Mouse (Mus musculus) embryonic facial prominence, embryonic 12.5 days (tissue): Measurements from ENCODE around the gene Trat1. TPM values are rescaled to one million over a fixed set of nuclear protein-coding genes. Genes with fewer than 3 reads are reported as not detected.

Experiments
- ATAC-seq: fragments of 200-750 bp; cut with Nextera tagmentation; 2 replicates; pipeline ENCODE4 v1.8.0; 2017; ENCODE audit not compliant: insufficient number of reproducible peaks, insufficient read depth, low FRiP score, low TSS enrichment
- H3K27ac ChIP-seq: fragments of 300-500 bp; sonication (generic); 2 replicates; pipeline ENCODE4 v1.5.1; 2016; ENCODE audit warnings: mild to moderate bottlenecking
- H3K27me3 ChIP-seq: fragments of 300-500 bp; sonication (generic); 2 replicates; pipeline ENCODE4 v1.6.1; 2016; ENCODE audit warnings: mild to moderate bottlenecking, moderate library complexity
- H3K36me3 ChIP-seq: fragments of 300-500 bp; sonication (generic); 2 replicates; pipeline ENCODE4 v1.6.1; 2016; ENCODE audit warnings: mild to moderate bottlenecking
- H3K4me1 ChIP-seq: fragments of 300-500 bp; sonication (generic); 2 replicates; pipeline ENCODE4 v1.6.1; 2016
- H3K4me2 ChIP-seq: fragments of 300-500 bp; sonication (generic); replicated peaks from 2 replicates; pipeline ENCODE4 v1.6.1; 2016; ENCODE audit warnings: mild to moderate bottlenecking, moderate library complexity
- H3K4me3 ChIP-seq: fragments of 300-500 bp; sonication (generic); 2 replicates; pipeline ENCODE4 v1.5.1; 2016; ENCODE audit warnings: mild to moderate bottlenecking
- H3K9ac ChIP-seq: fragments of 300-500 bp; sonication (generic); 2 replicates; pipeline ENCODE4 v1.6.1; 2016; ENCODE audit warnings: mild to moderate bottlenecking, moderate library complexity
- H3K9me3 ChIP-seq: fragments of 300-500 bp; sonication (generic); 2 replicates; pipeline ENCODE4 v1.6.1; 2016; ENCODE audit warnings: mild to moderate bottlenecking, moderate library complexity
- WGBS: fragments of 180-500 bp; shearing (Covaris S2); methylation state at CpG from one replicate; pipeline ENCODE4 v1.1.7; 2016; 5-methylcytosine and 5-hydroxymethylcytosine counted together
- polyA plus RNA-seq: library from polyadenylated mRNA; unstranded; fragments of >200 nt; fragmentation: Nextera tagmentation; extraction: Ambion mirVana; gene quantifications from 2 replicates; pipeline ENCODE4 v1.2.1, GENCODE M21; 2016

The Trat1 gene
- not detected in 2 replicates for polyA plus RNA-seq

DNA sequence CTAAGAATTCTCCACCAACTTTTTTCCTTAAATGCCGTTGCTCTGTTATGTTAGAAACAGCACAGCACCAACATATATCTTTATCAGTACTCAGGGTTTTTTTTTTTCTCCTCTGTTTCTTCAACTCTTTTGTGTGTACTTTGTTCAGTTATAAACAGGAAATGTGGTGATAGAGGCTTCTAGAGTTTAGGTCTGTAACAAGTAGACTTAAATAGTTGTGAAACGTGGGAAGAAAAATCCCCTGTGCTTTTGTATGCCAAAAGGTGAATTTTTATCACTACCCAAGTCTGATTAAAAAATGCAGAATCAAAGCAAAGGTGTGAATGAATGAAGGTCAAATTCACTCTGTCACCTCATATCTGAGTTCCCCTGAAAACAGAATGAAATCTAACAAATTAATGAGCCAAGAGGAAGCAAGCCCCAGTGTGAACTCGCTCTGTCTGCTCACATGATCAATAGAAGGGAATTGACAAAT, at the start of gene Trat1:
Gene Trat1 (minus strand): TSS at position 51 of the 475 bp plus-strand sequence.
- no peaks in the 10 kb centered on the region for H3K4me1 ChIP-seq
- no peak within 1 kb of the TSS for H3K4me3 ChIP-seq
- H3K27ac ChIP-seq, result no peak within 1 kb of the TSS
- H3K9ac ChIP-seq, result no peak within 1 kb of the TSS
- 75% methylated on average over 3 of the region's 3 CpGs for WGBS
- H3K27me3 ChIP-seq, result no peaks in the 10 kb centered on the region
- no peak for ATAC-seq
- H3K36me3 ChIP-seq, result no peaks in the 10 kb centered on the region
- no peak within 1 kb of the TSS for H3K4me2 ChIP-seq
- no peaks in the 10 kb centered on the region for H3K9me3 ChIP-seq

DNA sequence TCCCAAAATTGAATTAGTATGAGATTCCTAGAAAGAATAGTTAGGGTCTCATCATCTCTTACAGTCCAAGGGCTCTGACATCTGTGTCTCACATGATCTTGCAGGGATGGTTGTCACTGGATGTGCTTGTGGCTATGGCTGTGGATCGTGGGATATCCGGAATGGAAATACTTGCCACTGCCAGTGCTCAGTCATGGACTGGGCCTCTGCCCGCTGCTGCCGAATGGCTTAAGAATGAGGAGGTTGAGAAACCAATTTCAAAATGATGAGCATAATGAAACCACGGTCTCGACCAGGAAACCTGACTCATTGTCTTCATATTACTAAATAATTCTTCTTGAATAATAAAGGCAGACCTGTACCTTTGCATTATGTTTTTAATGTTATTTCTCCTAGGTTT, 46.7 kb upstream of the Trat1 start:
- 91% methylated on average over 6 of the region's 6 CpGs for WGBS
- no peaks in the 10 kb centered on the region for H3K4me1 ChIP-seq
- no peak for ATAC-seq

DNA sequence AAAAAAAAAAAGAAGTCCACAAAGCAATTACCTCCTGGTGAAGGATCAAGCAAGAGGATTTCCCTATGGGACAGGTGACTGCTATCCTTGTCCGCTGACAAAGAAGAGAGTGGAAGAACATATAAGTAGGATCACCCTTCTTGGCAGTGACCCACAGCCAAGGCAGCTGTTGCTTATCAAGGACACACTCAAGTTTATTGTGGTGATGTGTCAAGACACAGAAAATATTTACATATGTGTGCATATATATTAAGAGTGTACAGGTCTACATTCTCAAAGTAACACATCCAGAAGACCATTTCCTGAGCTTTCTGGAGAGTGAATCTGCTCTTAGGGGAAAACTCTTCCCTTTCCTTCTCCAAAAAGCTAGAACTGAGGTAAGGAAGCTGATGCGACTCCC, 44.9 kb upstream of the Trat1 start, which contains the start of gene Retnlb:
Gene Retnlb (plus strand): TSS at position 162 of the 400 bp plus-strand sequence.
- no peak within 1 kb of the TSS for H3K4me3 ChIP-seq
- no peak within 1 kb of the TSS for H3K27ac ChIP-seq
- no peaks in the 10 kb centered on the region for H3K4me1 ChIP-seq
- H3K36me3 ChIP-seq, result no peaks in the 10 kb centered on the region
- 90% methylated on average over 2 of the region's 2 CpGs for WGBS
- H3K9ac ChIP-seq, result no peak within 1 kb of the TSS
- no peaks in the 10 kb centered on the region for H3K27me3 ChIP-seq
- ATAC-seq, result no peak
- no peaks in the 10 kb centered on the region for H3K9me3 ChIP-seq
- H3K4me2 ChIP-seq, result no peak within 1 kb of the TSS

More for the DNA sequence above, 46.7 kb upstream of the Trat1 start:
- Histone ChIP-seq H3K9me3 (no peaks in the 10 kb centered on the region), H3K4me3 (no peak overlapping the region), H3K9ac (no peak overlapping the region), H3K27ac (no peak overlapping the region), H3K36me3 (no peaks in the 10 kb centered on the region), H3K27me3 (no peaks in the 10 kb centered on the region), H3K4me2 (no peak overlapping the region)

DNA sequence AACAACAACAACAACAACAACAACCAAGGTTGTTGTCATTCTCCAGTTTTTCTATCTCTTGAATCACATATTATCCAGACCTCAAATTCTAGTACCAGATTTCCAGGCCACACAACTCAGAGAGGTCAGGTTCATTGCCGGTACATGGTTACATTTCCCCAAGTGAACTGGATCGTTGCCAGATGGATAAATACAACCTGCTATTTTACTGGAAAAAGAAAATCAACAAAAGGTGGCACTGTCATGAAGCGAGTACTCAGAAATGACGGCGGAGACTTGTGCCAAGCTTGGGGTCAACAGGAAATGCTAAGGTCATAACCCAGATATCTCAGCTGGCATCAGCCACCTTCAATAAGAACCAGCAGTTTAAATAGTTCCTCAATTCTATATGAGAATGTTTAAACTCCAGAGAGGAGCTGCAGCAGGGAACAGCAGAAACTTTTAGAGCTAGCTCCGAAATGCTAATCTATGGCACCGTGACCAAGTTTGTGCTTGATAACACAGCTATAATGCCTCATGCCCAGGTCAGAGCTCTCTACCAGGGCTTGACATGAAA, 40.1 kb upstream of the Trat1 start:
- H3K9ac ChIP-seq, result no peak overlapping the region
- H3K27ac ChIP-seq, result no peak overlapping the region
- H3K4me3 ChIP-seq, result no peak overlapping the region
- H3K27me3 ChIP-seq, result no peaks in the 10 kb centered on the region
- H3K4me2 ChIP-seq, result no peak overlapping the region
- H3K4me1 ChIP-seq, result no peaks in the 10 kb centered on the region
- no peak for ATAC-seq
- no peaks in the 10 kb centered on the region for H3K9me3 ChIP-seq
- 54% methylated on average over 7 of the region's 7 CpGs for WGBS
- H3K36me3 ChIP-seq, result no peaks in the 10 kb centered on the region

DNA sequence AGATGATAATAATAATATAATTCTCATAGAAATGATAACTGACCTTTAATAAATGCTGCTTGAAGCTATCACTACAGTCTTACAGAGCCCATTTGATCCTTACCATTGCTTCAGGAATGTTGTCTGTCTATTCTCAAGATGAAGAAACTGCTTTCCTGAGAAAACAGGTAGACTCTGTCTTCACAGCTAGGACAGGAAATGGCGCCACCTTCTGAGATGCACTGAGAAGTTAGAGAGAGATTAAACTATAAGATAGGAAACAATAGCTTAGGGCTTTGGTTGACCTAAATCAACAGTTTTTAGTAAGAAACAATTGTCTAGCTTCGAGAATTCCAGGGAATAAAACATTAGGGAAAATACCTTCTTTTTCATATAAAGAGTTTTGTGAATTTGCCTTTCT, 37.6 kb upstream of the Trat1 start:
- no peak overlapping the region for H3K4me2 ChIP-seq
- ATAC-seq, result no peak
- H3K4me1 ChIP-seq, result no peaks in the 10 kb centered on the region
- no peak overlapping the region for H3K27ac ChIP-seq
- no peaks in the 10 kb centered on the region for H3K27me3 ChIP-seq
- 54% methylated on average over 2 of the region's 2 CpGs for whole genome bisulfite sequencing
- H3K4me3 ChIP-seq, result no peak overlapping the region
- no peaks in the 10 kb centered on the region for H3K36me3 ChIP-seq
- no peaks in the 10 kb centered on the region for H3K9me3 ChIP-seq
- no peak overlapping the region for H3K9ac ChIP-seq

DNA sequence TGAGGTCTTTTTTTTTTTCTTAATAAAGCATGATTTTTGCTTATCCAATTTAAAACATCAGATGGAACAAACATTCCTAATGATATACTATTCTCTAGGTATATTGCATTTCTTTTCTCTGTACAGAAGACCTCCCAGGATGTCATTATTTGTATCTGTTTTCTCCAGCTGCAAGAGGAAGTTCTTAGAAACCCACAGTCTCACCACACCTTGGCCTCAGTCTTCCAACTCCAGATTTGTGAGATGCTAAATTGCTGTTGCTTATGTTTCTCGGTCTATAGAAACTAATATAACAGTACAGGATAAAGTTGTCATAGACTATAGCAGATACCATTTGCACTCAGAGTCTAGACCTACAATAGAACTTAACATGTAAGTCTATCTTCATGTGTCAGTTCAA, 34.7 kb upstream of the Trat1 start:
- Histone ChIP-seq H3K9me3 (no peaks in the 10 kb centered on the region), H3K4me3 (no peak overlapping the region), H3K4me1 (no peaks in the 10 kb centered on the region), H3K9ac (no peak overlapping the region), H3K27me3 (no peaks in the 10 kb centered on the region), H3K36me3 (no peaks in the 10 kb centered on the region), H3K27ac (no peak overlapping the region), H3K4me2 (no peak overlapping the region)
- no peak for ATAC-seq
- 90% methylated on average over 1 of the region's 1 CpGs for WGBS

DNA sequence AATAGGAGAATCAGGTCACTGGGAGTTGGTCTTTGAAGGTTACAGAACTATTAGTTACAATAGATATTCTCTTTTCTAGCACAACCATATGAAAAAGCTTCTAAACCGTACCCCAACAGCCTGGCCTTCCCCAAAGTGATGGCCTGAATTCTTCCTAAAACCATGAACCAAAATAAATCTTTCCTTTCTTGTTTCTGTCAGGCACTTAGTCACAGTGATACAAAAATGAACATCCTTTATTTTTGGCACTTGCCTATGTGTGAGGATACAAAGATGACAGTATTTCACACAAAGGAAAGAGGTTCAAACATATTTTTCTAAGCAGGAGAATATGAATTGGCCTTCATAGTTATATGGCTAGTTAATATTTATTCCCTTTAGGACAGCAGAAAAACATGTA, 33.6 kb upstream of the Trat1 start:
- 84% methylated on average over 1 of the region's 1 CpGs for WGBS
- H3K4me1 ChIP-seq, result no peaks in the 10 kb centered on the region
- no peak overlapping the region for H3K9ac ChIP-seq
- no peak for ATAC-seq
- H3K4me2 ChIP-seq, result no peak overlapping the region
- no peaks in the 10 kb centered on the region for H3K36me3 ChIP-seq
- no peaks in the 10 kb centered on the region for H3K9me3 ChIP-seq
- no peaks in the 10 kb centered on the region for H3K27me3 ChIP-seq
- no peak overlapping the region for H3K27ac ChIP-seq
- H3K4me3 ChIP-seq, result no peak overlapping the region

DNA sequence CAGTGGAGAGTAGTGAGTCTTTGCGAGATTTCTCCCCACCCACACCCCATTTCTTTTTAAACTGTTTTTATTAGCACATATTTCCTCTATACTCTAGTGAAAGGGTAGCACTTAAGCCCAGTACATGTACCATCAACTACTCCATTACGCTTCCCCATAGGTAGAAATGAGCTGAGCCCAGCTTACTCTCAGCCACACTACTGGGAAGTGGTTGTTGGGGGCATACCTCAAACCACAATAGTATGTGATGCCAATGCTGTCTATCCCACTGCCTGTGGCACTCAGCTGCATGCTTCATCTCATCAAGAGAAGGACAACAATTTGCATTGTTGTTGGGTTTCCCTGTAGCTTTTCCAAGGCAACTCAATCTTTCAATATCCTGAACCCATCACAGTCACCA, 29.1 kb upstream of the Trat1 start:
- Histone ChIP-seq H3K4me3 (no peak overlapping the region), H3K9me3 (no peaks in the 10 kb centered on the region), H3K27me3 (no peaks in the 10 kb centered on the region), H3K36me3 (no peaks in the 10 kb centered on the region), H3K27ac (no peak overlapping the region), H3K4me2 (no peak overlapping the region), H3K9ac (no peak overlapping the region), H3K4me1 (no peaks in the 10 kb centered on the region)
- ATAC-seq, result no peak
- 94% methylated on average over 2 of the region's 2 CpGs for WGBS

DNA sequence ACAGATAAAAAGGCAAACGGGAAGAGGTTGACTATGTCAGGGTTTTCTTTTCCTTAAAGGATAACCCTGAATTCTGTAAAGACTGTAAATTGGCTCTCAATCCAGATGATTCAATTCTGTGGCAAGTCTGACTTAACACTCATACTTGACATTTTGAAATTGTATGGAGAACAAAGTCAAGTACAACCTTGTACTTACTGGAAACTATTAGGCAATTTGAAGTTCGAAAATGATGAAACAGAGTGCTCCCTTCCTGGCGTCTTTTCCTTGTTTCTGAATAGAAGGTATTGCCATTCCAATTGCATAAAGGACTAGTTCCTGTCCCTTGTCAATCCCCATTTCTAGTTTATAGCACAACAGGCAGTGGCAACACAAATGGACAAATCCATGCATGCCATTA, 27.6 kb upstream of the Trat1 start:
- no peak overlapping the region for H3K9ac ChIP-seq
- no peaks in the 10 kb centered on the region for H3K9me3 ChIP-seq
- no peaks in the 10 kb centered on the region for H3K27me3 ChIP-seq
- no peak overlapping the region for H3K4me2 ChIP-seq
- ATAC-seq, result no peak
- no peaks in the 10 kb centered on the region for H3K36me3 ChIP-seq
- 87% methylated on average over 3 of the region's 3 CpGs for WGBS
- no peak overlapping the region for H3K4me3 ChIP-seq
- H3K4me1 ChIP-seq, result no peaks in the 10 kb centered on the region
- no peak overlapping the region for H3K27ac ChIP-seq

DNA sequence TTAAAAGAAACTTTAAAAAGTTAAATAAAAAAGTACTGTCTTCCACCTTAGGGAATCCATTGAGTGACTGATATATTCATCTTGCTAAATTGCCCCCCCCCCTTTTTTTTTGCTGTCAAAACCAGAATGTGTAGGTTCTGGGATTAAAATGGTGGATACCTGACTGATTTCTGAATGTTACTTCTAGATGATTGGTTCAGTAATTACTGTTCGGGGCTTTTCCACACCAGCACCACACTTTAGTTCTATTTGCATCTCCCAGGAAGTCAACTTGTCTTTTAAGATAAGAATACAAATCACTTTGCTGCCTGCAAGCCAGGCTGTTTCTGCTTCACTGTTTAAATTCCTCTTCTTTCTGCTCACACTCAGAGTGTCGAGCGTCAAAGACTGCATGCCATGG, 26.5 kb upstream of the Trat1 start:
- Histone ChIP-seq H3K36me3 (no peaks in the 10 kb centered on the region), H3K27me3 (no peaks in the 10 kb centered on the region), H3K9me3 (no peaks in the 10 kb centered on the region), H3K27ac (no peak overlapping the region), H3K4me1 (no peaks in the 10 kb centered on the region), H3K4me3 (no peak overlapping the region), H3K4me2 (no peak overlapping the region), H3K9ac (no peak overlapping the region)
- WGBS, result 80% methylated on average over 3 of the region's 3 CpGs
- no peak for ATAC-seq

DNA sequence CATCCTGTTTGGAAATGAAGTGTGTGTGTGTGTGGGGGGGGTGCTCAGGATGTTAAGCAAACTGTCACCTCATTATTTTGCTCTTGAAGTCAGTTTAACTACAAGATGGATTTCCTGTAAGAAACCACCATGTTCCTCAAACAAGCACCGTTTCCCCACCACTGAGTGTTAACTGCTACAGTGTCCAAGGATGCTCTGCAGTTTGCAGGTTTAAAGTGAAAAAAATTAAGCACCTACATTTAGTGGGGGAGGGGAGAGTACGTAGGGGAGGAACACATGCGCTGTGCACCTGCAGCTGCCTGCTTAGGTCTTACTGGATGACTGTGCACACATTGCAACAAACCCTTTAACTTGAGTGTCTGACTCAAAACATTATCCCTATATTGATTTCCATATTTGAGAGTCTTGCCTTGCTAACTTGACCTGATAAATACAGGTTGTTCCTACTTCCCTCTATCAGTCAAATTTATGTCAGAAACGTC, 16.9 kb upstream of the Trat1 start:
- Histone ChIP-seq H3K27ac (no peak overlapping the region), H3K27me3 (no peaks in the 10 kb centered on the region), H3K4me1 (no peaks in the 10 kb centered on the region), H3K9me3 (no peaks in the 10 kb centered on the region), H3K9ac (no peak overlapping the region), H3K4me2 (no peak overlapping the region), H3K4me3 (no peak overlapping the region), H3K36me3 (no peaks in the 10 kb centered on the region)
- ATAC-seq, result no peak
- 75% methylated on average over 4 of the region's 4 CpGs for WGBS

DNA sequence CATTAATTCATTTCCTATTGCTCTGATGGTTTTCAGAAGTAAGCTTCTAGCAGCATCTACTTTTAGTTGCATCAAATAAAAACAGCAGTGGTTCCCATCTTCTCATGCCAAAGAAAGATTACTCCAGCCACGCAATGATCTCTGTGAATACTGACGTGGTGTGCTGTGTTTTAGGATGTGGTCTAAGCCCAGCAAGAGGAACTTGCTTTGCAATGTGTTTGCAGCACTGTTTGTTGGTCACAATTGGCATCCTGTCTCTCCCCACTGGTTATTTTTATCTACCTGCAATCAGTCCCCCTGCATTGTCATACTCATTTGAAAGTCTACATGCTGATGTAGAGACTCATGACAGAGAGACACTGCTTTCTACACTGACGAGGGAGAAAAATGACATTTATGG, 14.4 kb upstream of the Trat1 start:
- ATAC-seq, result no peak
- Histone ChIP-seq H3K4me3 (no peak overlapping the region), H3K9me3 (no peaks in the 10 kb centered on the region), H3K27me3 (no peaks in the 10 kb centered on the region), H3K27ac (no peak overlapping the region), H3K9ac (no peak overlapping the region), H3K4me1 (no peaks in the 10 kb centered on the region), H3K36me3 (no peaks in the 10 kb centered on the region), H3K4me2 (no peak overlapping the region)
- 75% methylated on average over 3 of the region's 3 CpGs for WGBS
